Mouse (Mus musculus) spleen, adult 2 months (tissue): ENCODE results near the gene Arhgap22. TPM values are rescaled to one million over a fixed set of nuclear protein-coding genes. Genes with fewer than 3 reads are reported as not detected.

Experiments used
- DNase-seq, 2 experiments: peaks; one replicate each; pipeline versions ENCODE4 v3.0.0 to v3.0.0-alpha.2; 2012 to 2021; ENCODE audit warnings: low spot score in 2 of 2, low read depth in 1 of 2
- H3K27ac ChIP-seq: fragments of 200-500 bp; 2 replicates; pipeline ENCODE4 v1.5.1; 2012; ENCODE audit warnings: low read length, inconsistent platforms; ENCODE audit not compliant: insufficient read depth
- H3K27me3 ChIP-seq: fragments of 200-500 bp; 2 replicates; pipeline ENCODE4 v1.6.1; 2012; ENCODE audit warnings: mild to moderate bottlenecking, moderate library complexity, low read length, inconsistent platforms; ENCODE audit not compliant: control insufficient read depth, insufficient read depth
- H3K36me3 ChIP-seq: fragments of 200-500 bp; 2 replicates; pipeline ENCODE4 v1.6.1; 2012; ENCODE audit warnings: mild to moderate bottlenecking, low read length, inconsistent platforms; ENCODE audit not compliant: control insufficient read depth, insufficient read depth
- H3K4me1 ChIP-seq: fragments of 200-500 bp; 2 replicates; pipeline ENCODE4 v1.6.1; 2011; ENCODE audit warnings: inconsistent platforms; ENCODE audit not compliant: control insufficient read depth, insufficient read depth, insufficient read length
- H3K4me3 ChIP-seq: fragments of 200-500 bp; 2 replicates; pipeline ENCODE4 v1.5.1; 2011; ENCODE audit warnings: mild to moderate bottlenecking, inconsistent platforms; ENCODE audit not compliant: insufficient read depth, insufficient read length; ENCODE audit errors: extremely low read depth
- CTCF ChIP-seq: fragments of 200-500 bp; IDR thresholded peaks from 2 replicates; pipeline ENCODE4 v1.5.1; 2011; ENCODE audit warnings: mild to moderate bottlenecking, inconsistent platforms; ENCODE audit not compliant: insufficient read depth, insufficient read length, insufficient replicate concordance; ENCODE audit errors: extremely low read depth
- POLR2A ChIP-seq: fragments of 200-500 bp; IDR thresholded peaks from 2 replicates; pipeline ENCODE4 v1.6.1; 2011; ENCODE audit warnings: low read depth, low read length, inconsistent platforms
- WGBS: fragments of 180-500 bp; shearing (Covaris S2); methylation state at CpG from one replicate; pipeline ENCODE4 v1.1.7; 2018; 5-methylcytosine and 5-hydroxymethylcytosine counted together
- polyA plus RNA-seq: library from polyadenylated mRNA; depleted of rRNA; stranded (reverse); fragments of >200 nt; gene quantifications from 2 replicates; pipeline ENCODE4 v1.2.3, GENCODE M21; 2012

Gene Arhgap22
- polyA plus RNA-seq, 1 experiment, result 11.1 TPM

DNA sequence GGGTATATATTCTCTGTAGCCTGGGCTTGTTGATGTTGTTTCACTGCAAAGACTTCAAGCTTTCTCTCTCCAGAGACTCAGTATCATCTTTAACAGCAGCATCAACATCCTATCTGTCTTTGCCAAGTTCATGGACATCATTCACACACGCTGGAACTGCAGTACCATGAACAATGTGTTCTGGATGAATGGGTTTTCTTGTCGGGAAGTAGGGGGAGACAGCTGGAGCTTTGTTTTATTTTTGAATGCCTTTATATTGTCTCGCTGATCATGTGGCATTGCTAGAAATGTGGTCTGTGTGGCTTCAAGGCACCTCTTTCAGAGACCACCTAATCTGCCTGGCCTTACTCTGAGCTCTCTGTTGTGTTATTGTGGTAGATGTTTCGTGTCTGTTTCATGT lies 26.6 kb upstream of the Arhgap22 start:
- TF ChIP-seq POLR2A (no peak), CTCF (no peak)
- WGBS, result 70% methylated on average over 4 of the region's 4 CpGs
- Histone ChIP-seq H3K4me3 (no peak overlapping the region), H3K36me3 (peaks cover 2% of the 10 kb centered on the region; the same call in 1 of the 2 replicates), H3K27me3 (no peaks in the 10 kb centered on the region), H3K27ac (no peak overlapping the region), H3K4me1 (peaks cover 30% of the 10 kb centered on the region)
- DNase-seq, result no peak

DNA sequence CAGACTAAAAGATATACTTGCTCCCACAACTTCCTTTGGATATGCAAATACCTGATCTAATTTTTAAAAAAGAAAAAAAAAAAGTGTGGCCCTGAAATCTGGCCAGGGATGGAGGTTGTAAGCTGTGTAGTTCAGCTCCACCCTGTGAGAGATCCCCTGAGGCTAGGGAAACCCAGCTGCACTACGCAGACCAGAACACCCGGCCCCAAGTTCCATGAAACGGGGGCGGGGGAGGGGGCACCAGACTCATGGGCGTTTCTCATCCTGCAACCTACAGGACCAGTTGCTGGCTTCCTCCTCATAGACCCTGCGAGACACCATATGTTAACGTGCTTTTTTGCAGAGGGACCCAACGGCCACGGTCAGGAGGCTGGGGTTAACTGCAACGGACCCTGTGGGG lies 24.6 kb upstream of the Arhgap22 start:
- Histone ChIP-seq H3K4me1 (peaks cover 36% of the 10 kb centered on the region), H3K27ac (peak overlapping the region; percentile 93), H3K4me3 (peak overlapping the region; percentile 31; the same call in 1 of the 2 replicates), H3K36me3 (no peaks in the 10 kb centered on the region), H3K27me3 (no peaks in the 10 kb centered on the region)
- TF ChIP-seq POLR2A, result no peak
- no peak for TF ChIP-seq CTCF
- no peak for DNase-seq
- WGBS, result 34% methylated on average over 10 of the region's 10 CpGs

DNA sequence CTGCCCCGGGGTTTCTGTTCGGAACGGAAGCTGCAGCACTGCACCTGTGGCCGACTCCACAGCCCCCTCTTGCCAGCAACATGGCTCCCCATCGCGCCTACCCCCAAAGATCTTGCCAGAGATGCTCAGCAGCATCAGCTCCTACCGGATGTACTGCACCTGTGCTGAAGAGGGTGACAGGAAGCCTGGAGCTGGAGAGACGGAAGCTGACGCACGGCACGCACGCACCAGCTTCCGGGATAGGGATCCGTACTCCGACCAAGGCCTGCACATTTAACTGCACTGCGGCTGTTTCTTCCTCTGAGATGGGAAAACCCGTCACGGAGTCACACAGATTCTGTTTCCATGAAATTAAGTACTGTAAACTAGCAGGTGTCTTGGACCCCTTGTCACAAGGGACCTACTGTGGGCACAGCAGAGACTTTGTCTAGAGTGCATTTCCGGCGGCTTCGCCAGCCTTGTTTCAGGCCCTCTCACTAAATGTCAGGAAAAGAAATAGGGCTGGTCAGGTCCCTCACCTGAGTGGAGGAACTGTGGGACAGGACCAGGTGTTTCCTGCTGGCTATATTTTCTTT lies 23.9 kb upstream of the Arhgap22 start:
- WGBS, result 43% methylated on average over 21 of the region's 21 CpGs

DNA sequence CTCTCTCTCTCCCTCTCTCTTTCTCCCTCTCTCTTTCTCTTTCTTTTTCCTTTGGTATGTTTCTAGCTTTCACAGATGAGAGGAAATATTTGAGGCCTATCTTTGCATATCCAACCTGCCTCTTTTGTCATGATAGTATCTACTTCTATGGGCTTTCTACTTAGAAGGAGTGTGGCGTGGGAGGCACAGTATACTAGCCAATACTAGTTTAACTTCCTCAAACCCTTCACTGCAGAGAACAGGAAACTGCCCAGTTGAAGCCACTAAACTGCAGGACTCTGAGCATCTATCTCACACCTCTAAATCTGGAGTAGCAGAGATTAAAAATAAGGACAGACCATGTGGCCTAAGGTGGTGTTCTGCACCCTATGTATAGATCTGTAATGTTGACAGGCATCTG lies 23.2 kb upstream of the Arhgap22 start:
- peak overlapping the region; percentile 93 for H3K27ac ChIP-seq
- TF ChIP-seq CTCF, result no peak
- TF ChIP-seq POLR2A, result no peak
- no peaks in the 10 kb centered on the region for H3K36me3 ChIP-seq
- H3K27me3 ChIP-seq, result no peaks in the 10 kb centered on the region
- H3K4me1 ChIP-seq, result peaks cover 42% of the 10 kb centered on the region
- no peak for DNase-seq
- 27% methylated on average over 1 of the region's 1 CpGs for WGBS
- no peak overlapping the region for H3K4me3 ChIP-seq

More for the DNA sequence above, 23.9 kb upstream of the Arhgap22 start:
- peaks cover 39% of the 10 kb centered on the region for H3K4me1 ChIP-seq
- DNase-seq, result peak in 1 of 2 experiments; percentile 35
- peak overlapping the region; percentile 93 for H3K27ac ChIP-seq
- TF ChIP-seq CTCF, result no peak
- no peak for TF ChIP-seq POLR2A
- no peaks in the 10 kb centered on the region for H3K27me3 ChIP-seq
- H3K4me3 ChIP-seq, result peak overlapping the region; percentile 31; the same call in 1 of the 2 replicates
- no peaks in the 10 kb centered on the region for H3K36me3 ChIP-seq

DNA sequence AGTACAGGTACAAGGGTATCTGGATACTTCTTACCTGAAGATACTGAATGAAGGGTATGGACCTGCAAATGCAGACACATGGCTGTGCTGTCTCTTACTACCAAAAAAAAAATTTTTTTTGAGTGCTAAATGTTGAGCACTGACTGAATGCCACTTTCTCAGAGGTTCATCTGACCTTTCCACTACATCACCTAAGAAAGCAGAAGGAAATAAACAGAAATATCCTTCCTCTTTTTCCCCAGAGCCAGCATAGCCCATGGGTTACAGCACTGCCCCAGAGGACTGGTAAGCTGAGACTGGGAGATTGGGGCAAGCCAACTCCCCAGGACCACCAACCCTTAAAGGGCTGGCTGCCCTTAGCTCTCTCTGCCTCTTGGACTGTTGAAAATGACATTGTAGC lies 20.1 kb upstream of the Arhgap22 start:
- Histone ChIP-seq H3K36me3 (no peaks in the 10 kb centered on the region), H3K27ac (peak overlapping the region; percentile 100), H3K4me3 (0 out of 2 replicates have a peak overlapping the region, but pooled peaks have one; percentile 0), H3K27me3 (no peaks in the 10 kb centered on the region), H3K4me1 (peaks cover 32% of the 10 kb centered on the region)
- DNase-seq, result peak in 1 of 2 experiments; percentile 2
- no peak for TF ChIP-seq CTCF
- no peak for TF ChIP-seq POLR2A

DNA sequence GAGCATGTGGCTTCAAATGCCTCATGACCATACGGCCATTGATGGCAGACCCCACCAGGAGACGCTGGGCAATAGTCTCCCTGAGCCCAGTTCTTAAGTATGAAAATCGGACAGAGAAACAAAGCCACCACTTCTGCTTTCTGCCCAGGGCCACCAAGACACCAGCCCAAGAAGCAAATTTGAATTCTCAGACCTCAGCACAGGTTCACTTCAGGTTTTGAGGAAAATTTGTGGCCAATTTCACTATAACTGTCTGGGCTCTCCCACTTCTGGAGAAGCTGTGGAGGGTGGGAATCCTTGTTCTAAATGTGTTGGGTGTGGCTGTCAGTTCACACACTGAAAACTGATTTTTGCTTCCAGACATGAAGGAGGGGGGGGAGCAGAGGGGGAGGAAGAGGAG lies 19.6 kb upstream of the Arhgap22 start:
- peaks cover 30% of the 10 kb centered on the region for H3K4me1 ChIP-seq
- H3K36me3 ChIP-seq, result no peaks in the 10 kb centered on the region
- TF ChIP-seq POLR2A (no peak), CTCF (no peak)
- peak overlapping the region; percentile 100 for H3K27ac ChIP-seq
- peak in 1 of 2 experiments; percentile 54 for DNase-seq
- H3K4me3 ChIP-seq, result 0 out of 2 replicates have a peak overlapping the region, but pooled peaks have one; percentile 0
- no peaks in the 10 kb centered on the region for H3K27me3 ChIP-seq
- 20% methylated on average over 3 of the region's 3 CpGs for WGBS

DNA sequence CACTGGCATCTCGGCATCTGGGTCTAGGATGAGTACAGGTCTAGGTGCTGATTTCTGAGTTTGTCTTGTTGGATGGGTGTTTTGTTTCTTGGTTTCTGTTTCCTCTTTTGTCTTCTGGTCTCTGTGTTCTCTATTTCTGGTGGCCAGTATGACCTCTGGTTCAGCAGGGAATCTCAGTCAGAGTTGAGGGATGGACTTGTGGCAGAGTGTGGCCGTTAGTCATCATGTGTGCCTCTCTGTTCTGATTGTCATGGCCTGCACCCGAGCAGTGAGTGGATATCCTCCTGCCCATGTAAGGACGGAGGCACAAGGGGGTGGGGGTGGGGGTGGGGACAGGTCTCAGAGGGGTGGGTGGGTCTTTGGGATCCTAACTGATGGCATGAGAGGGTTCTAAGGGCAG lies 11.7 kb upstream of the Arhgap22 start:
- no peak for DNase-seq
- Histone ChIP-seq H3K4me1 (peaks cover 2% of the 10 kb centered on the region; the same call in 1 of the 2 replicates), H3K27ac (no peak overlapping the region), H3K27me3 (no peaks in the 10 kb centered on the region), H3K36me3 (no peaks in the 10 kb centered on the region), H3K4me3 (no peak overlapping the region)
- WGBS, result 70% methylated on average over 4 of the region's 4 CpGs
- TF ChIP-seq CTCF (no peak), POLR2A (no peak)
